Mouse (Mus musculus) stomach, embryonic 15.5 days (tissue): ENCODE measurements at regions not wholly inside any gene's neighbourhood (a gene's known extent, or its start where the extent isn't known, plus 50 kb on each side); places are given as distances from the start of the nearest gene placed in this dataset.
"Not testable (repeated sequence)": the region's sequence is repeated elsewhere in the genome, so short reads cannot be mapped to it uniquely, and the experiment has no call there.

ENCODE experiments used
- ATAC-seq: fragments of 200-750 bp; cut with Nextera tagmentation; 2 replicates; pipeline ENCODE4 v1.8.0; 2017; ENCODE audit warnings: low read depth, moderate number of reproducible peaks, moderate TSS enrichment; ENCODE audit not compliant: insufficient read depth, low FRiP score
- H3K27ac ChIP-seq: fragments of 300-500 bp; sonication (generic); 2 replicates; pipeline ENCODE4 v1.5.1; 2015; ENCODE audit warnings: mild to moderate bottlenecking, inconsistent platforms
- H3K27me3 ChIP-seq: fragments of 300-500 bp; sonication (generic); replicated peaks from 2 replicates; pipeline ENCODE4 v1.6.1; 2015; ENCODE audit warnings: inconsistent platforms
- H3K36me3 ChIP-seq: fragments of 300-500 bp; sonication (generic); 2 replicates; pipeline ENCODE4 v1.6.1; 2015; ENCODE audit warnings: inconsistent platforms
- H3K4me1 ChIP-seq: fragments of 300-500 bp; sonication (generic); 2 replicates; pipeline ENCODE4 v1.6.1; 2015; ENCODE audit warnings: inconsistent platforms
- H3K4me2 ChIP-seq: fragments of 300-500 bp; sonication (generic); 2 replicates; pipeline ENCODE4 v1.6.1; 2015; ENCODE audit warnings: mild to moderate bottlenecking, inconsistent platforms
- H3K4me3 ChIP-seq: fragments of 300-500 bp; sonication (generic); replicated peaks from 2 replicates; pipeline ENCODE4 v1.5.1; 2015; ENCODE audit warnings: inconsistent platforms
- H3K9ac ChIP-seq: fragments of 300-500 bp; sonication (generic); 2 replicates; pipeline ENCODE4 v1.6.1; 2015; ENCODE audit warnings: inconsistent platforms
- H3K9me3 ChIP-seq: fragments of 300-500 bp; sonication (generic); 2 replicates; pipeline ENCODE4 v1.6.1; 2016; ENCODE audit warnings: inconsistent platforms
- WGBS: fragments of 180-500 bp; shearing (Covaris S2); methylation state at CpG from one replicate; pipeline ENCODE4 v1.1.7; 2015; 5-methylcytosine and 5-hydroxymethylcytosine counted together

- no peak for ATAC-seq
- no peaks in the 10 kb centered on the region for H3K27me3 ChIP-seq
Observed at GRCm38 (mm10) chr5:12639549-12639948, 256.4 kb downstream of the Sema3d start.

GRCm38 (mm10) chr5:12646269-12646668 is 263.1 kb downstream of the Sema3d start:
- no peak overlapping the region for H3K9ac ChIP-seq
- WGBS = 84% methylated on average over 2 of the region's 2 CpGs
- no peaks in the 10 kb centered on the region for H3K4me1 ChIP-seq
- no peaks in the 10 kb centered on the region for H3K9me3 ChIP-seq
- no peak overlapping the region for H3K27ac ChIP-seq
- H3K36me3 ChIP-seq = no peaks in the 10 kb centered on the region
- no peaks in the 10 kb centered on the region for H3K27me3 ChIP-seq
- H3K4me2 ChIP-seq = no peak overlapping the region
- no peak for ATAC-seq
- no peak overlapping the region for H3K4me3 ChIP-seq

More at GRCm38 (mm10) chr5:12639549-12639948, 256.4 kb downstream of the Sema3d start:
- Histone ChIP-seq H3K4me1 (no peaks in the 10 kb centered on the region), H3K27ac (no peak overlapping the region), H3K36me3 (no peaks in the 10 kb centered on the region), H3K4me2 (no peak overlapping the region), H3K9ac (no peak overlapping the region), H3K4me3 (no peak overlapping the region), H3K9me3 (no peaks in the 10 kb centered on the region)

DNA sequence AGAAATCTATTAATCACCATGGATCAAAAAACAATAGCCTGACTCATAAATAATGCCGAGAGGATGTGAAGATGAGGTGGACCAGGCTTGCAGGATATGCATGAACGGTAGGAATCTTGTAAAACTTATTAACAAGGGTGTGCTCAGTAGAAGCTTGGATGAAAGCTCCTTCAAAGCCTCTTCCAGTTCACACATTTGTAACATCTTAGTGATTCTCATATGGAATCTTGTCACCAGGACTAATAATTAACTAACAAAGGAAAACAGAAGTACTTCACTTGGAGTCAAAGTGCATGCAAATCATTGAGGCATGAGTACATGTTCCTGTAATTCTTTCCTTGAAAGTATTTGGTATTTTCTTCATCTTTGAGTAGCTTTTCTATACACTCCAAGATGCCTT is 290.5 kb downstream of the Sema3d start:
- H3K9ac ChIP-seq = no peak overlapping the region
- 75% methylated on average over 2 of the region's 2 CpGs for WGBS
- H3K36me3 ChIP-seq = no peaks in the 10 kb centered on the region
- H3K4me2 ChIP-seq = no peak overlapping the region
- no peaks in the 10 kb centered on the region for H3K9me3 ChIP-seq
- no peak for ATAC-seq
- no peak overlapping the region for H3K27ac ChIP-seq
- no peaks in the 10 kb centered on the region for H3K4me1 ChIP-seq
- no peak overlapping the region for H3K4me3 ChIP-seq
- H3K27me3 ChIP-seq = no peaks in the 10 kb centered on the region

GRCm38 (mm10) chr5:12674134-12674533 is 290.9 kb downstream of the Sema3d start:
- Histone ChIP-seq H3K9me3 (no peaks in the 10 kb centered on the region), H3K4me2 (no peak overlapping the region), H3K9ac (no peak overlapping the region), H3K27me3 (no peaks in the 10 kb centered on the region), H3K27ac (no peak overlapping the region), H3K36me3 (no peaks in the 10 kb centered on the region), H3K4me3 (no peak overlapping the region), H3K4me1 (no peaks in the 10 kb centered on the region)
- no peak for ATAC-seq
- 90% methylated on average over 4 of the region's 4 CpGs for WGBS

GRCm38 (mm10) chr5:12676712-12677111 is 293.5 kb downstream of the Sema3d start:
- no peaks in the 10 kb centered on the region for H3K27me3 ChIP-seq
- H3K4me1 ChIP-seq = no peaks in the 10 kb centered on the region
- 47% methylated on average over 3 of the region's 3 CpGs for WGBS
- H3K4me2 ChIP-seq = no peak overlapping the region
- H3K9me3 ChIP-seq = no peaks in the 10 kb centered on the region
- no peak overlapping the region for H3K4me3 ChIP-seq
- ATAC-seq = no peak
- H3K9ac ChIP-seq = no peak overlapping the region
- H3K36me3 ChIP-seq = no peaks in the 10 kb centered on the region
- no peak overlapping the region for H3K27ac ChIP-seq

- Histone ChIP-seq H3K27me3 (no peaks in the 10 kb centered on the region), H3K36me3 (no peaks in the 10 kb centered on the region), H3K4me2 (no peak overlapping the region), H3K4me1 (no peaks in the 10 kb centered on the region), H3K9me3 (no peaks in the 10 kb centered on the region; the same call in 1 of the 2 replicates), H3K27ac (no peak overlapping the region), H3K9ac (no peak overlapping the region), H3K4me3 (no peak overlapping the region)
- no peak for ATAC-seq
- 73% methylated on average over 3 of the region's 3 CpGs for WGBS
Observed at GRCm38 (mm10) chr5:12714894-12715293, 331.7 kb downstream of the Sema3d start.

GRCm38 (mm10) chr5:12751514-12751913 is 368.3 kb downstream of the Sema3d start:
- H3K4me1 ChIP-seq = no peaks in the 10 kb centered on the region
- no peak overlapping the region for H3K4me2 ChIP-seq
- H3K4me3 ChIP-seq = no peak overlapping the region
- WGBS = 19% methylated on average over 5 of the region's 5 CpGs
- no peak overlapping the region for H3K9ac ChIP-seq
- H3K9me3 ChIP-seq = no peaks in the 10 kb centered on the region
- no peaks in the 10 kb centered on the region for H3K36me3 ChIP-seq
- H3K27me3 ChIP-seq = no peaks in the 10 kb centered on the region
- no peak for ATAC-seq
- H3K27ac ChIP-seq = no peak overlapping the region

DNA sequence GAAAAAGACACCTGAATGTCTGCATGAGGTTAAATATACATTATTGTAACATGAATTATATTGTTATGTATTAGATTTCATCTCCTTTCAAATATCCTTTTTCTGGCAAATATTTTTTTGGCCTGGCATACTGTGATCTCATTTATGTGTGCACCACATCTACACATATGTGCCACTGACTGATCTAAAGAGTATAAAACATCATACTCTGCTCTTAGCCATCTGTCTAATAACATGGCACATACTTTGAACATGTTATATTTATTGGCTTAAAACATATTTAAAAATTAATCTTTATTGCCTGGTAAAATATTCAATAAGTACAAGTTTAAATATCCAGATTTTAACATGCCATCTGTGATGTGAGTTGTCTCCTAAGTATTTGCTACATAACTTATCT is 365.6 kb upstream of the Sema3a start:
- H3K27me3 ChIP-seq = no peaks in the 10 kb centered on the region
- no peak overlapping the region for H3K27ac ChIP-seq
- ATAC-seq = no peak
- H3K9ac ChIP-seq = no peak overlapping the region
- H3K4me1 ChIP-seq = no peaks in the 10 kb centered on the region
- H3K4me2 ChIP-seq = no peak overlapping the region
- H3K9me3 ChIP-seq = no peaks in the 10 kb centered on the region
- H3K36me3 ChIP-seq = no peaks in the 10 kb centered on the region
- no peak overlapping the region for H3K4me3 ChIP-seq

GRCm38 (mm10) chr5:12767383-12767782 is 357.8 kb upstream of the Sema3a start:
- Histone ChIP-seq H3K4me2 (no peak overlapping the region), H3K27ac (no peak overlapping the region), H3K9me3 (no peaks in the 10 kb centered on the region), H3K4me3 (no peak overlapping the region), H3K36me3 (no peaks in the 10 kb centered on the region), H3K9ac (no peak overlapping the region), H3K4me1 (no peaks in the 10 kb centered on the region), H3K27me3 (no peaks in the 10 kb centered on the region)
- 56% methylated on average over 1 of the region's 1 CpGs for WGBS
- ATAC-seq = no peak

DNA sequence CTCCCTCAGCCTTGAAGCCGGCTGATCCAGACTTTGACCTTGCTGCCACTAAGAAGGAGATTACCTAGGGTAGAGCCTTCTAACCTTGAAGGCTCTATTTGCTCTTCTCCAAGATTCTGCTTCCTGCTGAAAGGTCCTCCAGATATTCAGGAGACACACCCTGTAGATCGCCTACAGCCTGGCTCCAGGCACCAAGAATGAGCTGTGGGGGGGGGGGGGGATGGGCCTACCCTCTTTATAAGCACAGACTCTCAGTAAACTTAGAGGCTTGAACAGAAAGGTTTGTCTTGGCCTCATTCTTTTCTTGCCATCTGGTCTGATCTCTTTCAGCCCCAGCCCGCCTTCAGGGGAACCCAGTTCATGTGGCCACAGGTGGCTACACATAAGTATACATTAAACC is 342.5 kb upstream of the Sema3a start:
- Histone ChIP-seq H3K27me3 (no peaks in the 10 kb centered on the region), H3K9me3 (no peaks in the 10 kb centered on the region), H3K36me3 (no peaks in the 10 kb centered on the region), H3K27ac (no peak overlapping the region), H3K4me2 (no peak overlapping the region), H3K4me1 (no peaks in the 10 kb centered on the region), H3K9ac (no peak overlapping the region), H3K4me3 (no peak overlapping the region)
- 78% methylated on average over 3 of the region's 3 CpGs for WGBS
- ATAC-seq = no peak

GRCm38 (mm10) chr5:12808729-12809128 is 316.5 kb upstream of the Sema3a start:
- 79% methylated on average over 1 of the region's 1 CpGs for WGBS
- no peak overlapping the region for H3K4me2 ChIP-seq
- H3K4me1 ChIP-seq = no peaks in the 10 kb centered on the region
- H3K27ac ChIP-seq = no peak overlapping the region
- no peak overlapping the region for H3K4me3 ChIP-seq
- H3K9me3 ChIP-seq = no peaks in the 10 kb centered on the region
- no peak overlapping the region for H3K9ac ChIP-seq
- no peaks in the 10 kb centered on the region for H3K36me3 ChIP-seq
- no peaks in the 10 kb centered on the region for H3K27me3 ChIP-seq
- ATAC-seq = no peak

- Histone ChIP-seq H3K27me3 (no peaks in the 10 kb centered on the region), H3K4me2 (no peak overlapping the region), H3K4me3 (no peak overlapping the region), H3K4me1 (no peaks in the 10 kb centered on the region), H3K9me3 (no peaks in the 10 kb centered on the region), H3K36me3 (no peaks in the 10 kb centered on the region), H3K27ac (no peak overlapping the region), H3K9ac (no peak overlapping the region)
- WGBS = 72% methylated on average over 2 of the region's 2 CpGs
- ATAC-seq = no peak
Observed at GRCm38 (mm10) chr5:12809884-12810283, 315.3 kb upstream of the Sema3a start.

- WGBS = 81% methylated on average over 3 of the region's 3 CpGs
- not testable (repeated sequence) for H3K4me1 ChIP-seq, ATAC-seq, H3K9ac ChIP-seq, H3K4me2 ChIP-seq, H3K9me3 ChIP-seq, H3K27me3 ChIP-seq, H3K27ac ChIP-seq, H3K4me3 ChIP-seq, H3K36me3 ChIP-seq
Observed at GRCm38 (mm10) chr5:12847207-12847606, 278.0 kb upstream of the Sema3a start.
